Mouse (Mus musculus) cerebellum, adult 2 months (tissue): ENCODE data around the gene Pgf.

Source experiments
- CTCF ChIP-seq: fragments of 200-500 bp; IDR thresholded peaks from 2 replicates; pipeline ENCODE4 v1.5.1; 2011; ENCODE audit warnings: low read depth, mild to moderate bottlenecking, control low read depth, low read length, moderate library complexity, borderline replicate concordance; ENCODE audit not compliant: insufficient read depth
- POLR2A ChIP-seq: fragments of 200-500 bp; IDR thresholded peaks from 2 replicates; pipeline ENCODE4 v1.6.1; 2011; ENCODE audit warnings: low read length, control low read depth, borderline replicate concordance; ENCODE audit not compliant: insufficient read depth

DNA sequence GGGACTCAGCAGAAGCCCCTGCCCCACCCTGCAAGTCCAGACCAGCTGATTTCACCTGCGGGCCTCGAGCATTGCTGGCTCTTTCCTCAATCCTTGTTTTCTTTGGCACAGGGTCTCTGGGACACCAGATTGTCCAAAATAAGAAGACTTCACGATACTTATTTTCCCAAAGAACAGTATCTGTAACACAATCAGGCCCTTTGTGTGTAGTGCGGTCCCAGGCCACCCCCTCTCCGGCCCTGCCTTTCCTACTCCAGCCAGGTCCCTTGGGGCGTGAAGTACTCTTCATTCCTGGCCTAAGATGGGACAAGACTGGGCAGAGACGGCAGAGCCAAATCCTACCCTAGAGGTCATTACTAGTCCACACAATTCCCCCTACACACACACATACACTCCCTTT lies 24.6 kb upstream of the Pgf start:
- TF ChIP-seq CTCF (no peak), POLR2A (no peak)
